Mouse (Mus musculus) embryonic facial prominence, embryonic 11.5 days (tissue): Measurements from ENCODE around the gene Ergic1. TPM values are rescaled to one million over a fixed set of nuclear protein-coding genes. Genes with fewer than 3 reads are reported as not detected.
A peak's percentile ranks its signal among the peaks of the same experiment; 100 is the strongest.

Experiments
- ATAC-seq: fragments of 200-750 bp; cut with Nextera tagmentation; replicated peaks from 2 replicates; pipeline ENCODE4 v1.8.0; 2017; ENCODE audit warnings: low read depth; ENCODE audit not compliant: insufficient number of reproducible peaks, low FRiP score, low TSS enrichment
- DNase-seq: peaks from one replicate; pipeline ENCODE4 v3.0.0-alpha.2; 2015; ENCODE audit warnings: low spot score
- H3K27ac ChIP-seq: fragments of 300-500 bp; sonication (generic); replicated peaks from 2 replicates; pipeline ENCODE4 v1.5.1; 2014; ENCODE audit warnings: mild to moderate bottlenecking, low read depth, low read length, control low read depth
- H3K27me3 ChIP-seq: fragments of 300-500 bp; sonication (generic); 2 replicates; pipeline ENCODE4 v1.6.1; 2014; ENCODE audit warnings: mild to moderate bottlenecking, low read length, moderate library complexity, mixed read lengths; ENCODE audit not compliant: control insufficient read depth, insufficient read depth
- H3K36me3 ChIP-seq: fragments of 300-500 bp; sonication (generic); replicated peaks from 2 replicates; pipeline ENCODE4 v1.6.1; 2014; ENCODE audit warnings: low read depth, mild to moderate bottlenecking, low read length, moderate library complexity, mixed read lengths; ENCODE audit not compliant: control insufficient read depth, insufficient read depth
- H3K4me1 ChIP-seq: fragments of 300-500 bp; sonication (generic); 2 replicates; pipeline ENCODE4 v1.6.1; 2014; ENCODE audit warnings: low read length, mixed read lengths; ENCODE audit not compliant: control insufficient read depth, insufficient read depth
- H3K4me2 ChIP-seq: fragments of 300-500 bp; sonication (generic); 2 replicates; pipeline ENCODE4 v1.6.1; 2014; ENCODE audit warnings: low read depth, mild to moderate bottlenecking, control low read depth, low read length, moderate library complexity
- H3K4me3 ChIP-seq: fragments of 300-500 bp; sonication (generic); 2 replicates; pipeline ENCODE4 v1.5.1; 2014; ENCODE audit warnings: low read depth, low read length, control low read depth
- H3K9ac ChIP-seq: fragments of 300-500 bp; sonication (generic); replicated peaks from 2 replicates; pipeline ENCODE4 v1.6.1; 2014; ENCODE audit warnings: mild to moderate bottlenecking, control low read depth, low read length
- H3K9me3 ChIP-seq: fragments of 300-500 bp; sonication (generic); replicated peaks from 2 replicates; pipeline ENCODE4 v1.6.1; 2016; ENCODE audit warnings: mild to moderate bottlenecking, low read length, inconsistent platforms, mixed read lengths; ENCODE audit not compliant: control insufficient read depth
- WGBS: fragments of 180-500 bp; shearing (Covaris S2); extraction: QIAGEN DNeasy Blood & Tissue Kit; methylation state at CpG from one replicate; pipeline ENCODE4 v1.1.7; 2014; 5-methylcytosine and 5-hydroxymethylcytosine counted together
- polyA plus RNA-seq: library from polyadenylated mRNA; unstranded; fragments of >200 nt; fragmentation: Nextera tagmentation; extraction: Ambion mirVana; gene quantifications from 2 replicates; pipeline ENCODE4 v1.2.1, GENCODE M21; 2014

Ergic1 gene
- polyA plus RNA-seq, 1 experiment from 2014 or later, result 138 TPM

DNA sequence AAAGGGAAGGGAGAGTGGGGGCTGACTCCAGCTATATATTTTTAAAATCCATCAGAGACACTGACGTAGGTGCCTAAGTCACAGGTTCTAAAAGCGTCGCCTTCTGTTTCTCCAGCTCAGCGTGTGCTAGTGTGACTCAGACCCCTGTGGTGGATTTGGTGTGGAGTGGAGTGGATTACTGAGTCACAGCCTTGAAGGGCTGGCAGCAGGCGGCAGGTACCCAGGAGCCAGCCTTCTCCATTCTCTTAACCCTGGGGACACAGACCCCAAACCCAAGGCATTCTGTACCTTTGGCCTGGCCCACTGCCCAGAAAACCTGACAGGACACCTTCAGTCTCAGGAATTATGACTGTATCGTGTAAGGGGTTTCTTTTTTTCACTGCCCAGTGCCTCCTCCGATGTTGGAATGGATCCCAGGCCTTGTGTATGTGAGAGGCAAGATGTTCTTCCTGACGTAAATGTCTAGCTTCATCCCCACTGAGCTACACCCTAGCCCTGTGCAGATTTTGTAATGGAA is 70.6 kb downstream of the Ergic1 start:
- ATAC-seq (no peak), DNase-seq (no peak)
- Histone ChIP-seq H3K36me3 (peaks cover 3% of the 10 kb centered on the region; the same call in 1 of the 2 replicates), H3K9ac (no peak overlapping the region), H3K4me2 (no peak overlapping the region), H3K4me1 (no peaks in the 10 kb centered on the region), H3K27me3 (no peaks in the 10 kb centered on the region), H3K9me3 (no peaks in the 10 kb centered on the region), H3K4me3 (no peak overlapping the region), H3K27ac (no peak overlapping the region)
- WGBS, result 93% methylated on average over 8 of the region's 8 CpGs

- WGBS, result 97% methylated on average over 9 of the region's 9 CpGs
- no peak overlapping the region for H3K9ac ChIP-seq
Observed at GRCm38 (mm10) chr17:26633186-26633585, 71.9 kb downstream of the Ergic1 start.

GRCm38 (mm10) chr17:26633926-26634325 is 72.6 kb downstream of the Ergic1 start:
- no peak overlapping the region for H3K9ac ChIP-seq
- no peak overlapping the region for H3K4me3 ChIP-seq
- 96% methylated on average over 9 of the region's 9 CpGs for WGBS
- H3K27ac ChIP-seq, result no peak overlapping the region
- H3K4me1 ChIP-seq, result no peaks in the 10 kb centered on the region
- no peaks in the 10 kb centered on the region for H3K27me3 ChIP-seq
- ATAC-seq, result no peak
- H3K4me2 ChIP-seq, result no peak overlapping the region
- no peak for DNase-seq
- no peaks in the 10 kb centered on the region for H3K9me3 ChIP-seq
- H3K36me3 ChIP-seq, result peaks cover 3% of the 10 kb centered on the region; the same call in 1 of the 2 replicates

More at GRCm38 (mm10) chr17:26633186-26633585, 71.9 kb downstream of the Ergic1 start:
- no peak overlapping the region for H3K27ac ChIP-seq
- DNase-seq (no peak), ATAC-seq (no peak)
- no peak overlapping the region for H3K4me3 ChIP-seq
- no peaks in the 10 kb centered on the region for H3K4me1 ChIP-seq
- no peak overlapping the region for H3K4me2 ChIP-seq
- peaks cover 3% of the 10 kb centered on the region; the same call in 1 of the 2 replicates for H3K36me3 ChIP-seq
- H3K9me3 ChIP-seq, result no peaks in the 10 kb centered on the region
- H3K27me3 ChIP-seq, result no peaks in the 10 kb centered on the region

GRCm38 (mm10) chr17:26634539-26634938 is 73.2 kb downstream of the Ergic1 start:
- no peak for DNase-seq
- no peak for ATAC-seq
- H3K27ac ChIP-seq, result no peak overlapping the region
- H3K36me3 ChIP-seq, result peaks cover 3% of the 10 kb centered on the region; the same call in 1 of the 2 replicates
- no peaks in the 10 kb centered on the region for H3K9me3 ChIP-seq
- H3K27me3 ChIP-seq, result no peaks in the 10 kb centered on the region
- H3K9ac ChIP-seq, result no peak overlapping the region
- H3K4me1 ChIP-seq, result no peaks in the 10 kb centered on the region
- no peak overlapping the region for H3K4me3 ChIP-seq
- H3K4me2 ChIP-seq, result no peak overlapping the region
- WGBS, result 91% methylated on average over 7 of the region's 7 CpGs

DNA sequence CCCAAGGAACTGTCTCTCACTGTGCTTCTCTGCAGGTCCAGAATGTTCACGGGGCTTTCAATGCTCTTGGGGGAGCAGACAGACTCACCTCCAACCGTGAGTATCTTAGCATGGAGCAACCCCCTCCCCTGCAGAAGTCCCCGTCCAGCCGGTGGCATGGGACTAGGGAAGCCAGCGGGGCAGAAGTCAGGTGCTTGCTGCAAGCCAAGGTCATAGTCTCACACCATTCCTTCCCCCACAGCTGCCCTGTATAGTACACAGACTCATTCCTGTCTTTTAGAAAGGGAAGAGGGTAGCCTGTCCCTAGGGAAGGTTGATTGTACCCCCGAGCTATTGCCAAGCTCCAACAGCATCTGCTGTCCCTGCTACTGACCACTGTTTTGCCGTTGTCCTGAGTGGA is 74.7 kb downstream of the Ergic1 start:
- no peak overlapping the region for H3K4me3 ChIP-seq
- no peak for DNase-seq
- no peak overlapping the region for H3K9ac ChIP-seq
- no peak for ATAC-seq
- 87% methylated on average over 7 of the region's 7 CpGs for WGBS
- no peaks in the 10 kb centered on the region for H3K4me1 ChIP-seq
- H3K27ac ChIP-seq, result no peak overlapping the region
- H3K9me3 ChIP-seq, result no peaks in the 10 kb centered on the region
- H3K4me2 ChIP-seq, result no peak overlapping the region
- no peaks in the 10 kb centered on the region for H3K27me3 ChIP-seq
- H3K36me3 ChIP-seq, result no peaks in the 10 kb centered on the region; the same call in 1 of the 2 replicates

DNA sequence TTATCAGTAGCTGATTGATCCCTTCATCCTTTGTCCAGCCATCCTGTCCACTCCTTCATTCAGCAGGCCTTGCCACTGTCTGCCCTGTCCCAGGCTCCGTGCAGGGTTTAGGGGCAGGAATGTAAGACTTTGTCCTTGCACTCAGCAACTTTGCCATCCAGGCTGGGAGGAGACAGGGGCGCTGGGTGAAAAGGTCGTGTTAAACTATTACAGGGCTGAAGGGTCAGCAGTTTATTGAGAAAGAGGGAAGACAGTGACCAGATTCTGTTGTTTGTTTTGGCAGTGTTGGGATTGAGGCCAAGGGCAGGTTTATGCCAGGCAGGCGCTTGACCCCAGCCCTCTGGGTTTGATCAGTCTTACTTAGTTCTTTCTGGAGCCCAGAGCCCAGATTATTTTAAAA is 76.6 kb downstream of the Ergic1 start:
- Histone ChIP-seq H3K27ac (no peak overlapping the region), H3K4me3 (no peak overlapping the region), H3K9me3 (no peaks in the 10 kb centered on the region), H3K27me3 (no peaks in the 10 kb centered on the region), H3K4me1 (no peaks in the 10 kb centered on the region), H3K36me3 (peaks cover 9% of the 10 kb centered on the region), H3K9ac (no peak overlapping the region), H3K4me2 (no peak overlapping the region)
- 60% methylated on average over 4 of the region's 4 CpGs for WGBS
- ATAC-seq, result no peak
- DNase-seq, result no peak

- 37% methylated on average over 7 of the region's 7 CpGs for WGBS
- Histone ChIP-seq H3K4me2 (no peak overlapping the region), H3K9me3 (no peaks in the 10 kb centered on the region), H3K4me3 (no peak overlapping the region), H3K36me3 (peaks cover 9% of the 10 kb centered on the region), H3K27me3 (no peaks in the 10 kb centered on the region), H3K4me1 (no peaks in the 10 kb centered on the region), H3K27ac (no peak overlapping the region), H3K9ac (no peak overlapping the region)
- DNase-seq (peak; percentile 80), ATAC-seq (0 out of 2 replicates have a peak, but pooled peaks have one; percentile 26)
Observed at GRCm38 (mm10) chr17:26638655-26639054, 77.4 kb downstream of the Ergic1 start.

DNA sequence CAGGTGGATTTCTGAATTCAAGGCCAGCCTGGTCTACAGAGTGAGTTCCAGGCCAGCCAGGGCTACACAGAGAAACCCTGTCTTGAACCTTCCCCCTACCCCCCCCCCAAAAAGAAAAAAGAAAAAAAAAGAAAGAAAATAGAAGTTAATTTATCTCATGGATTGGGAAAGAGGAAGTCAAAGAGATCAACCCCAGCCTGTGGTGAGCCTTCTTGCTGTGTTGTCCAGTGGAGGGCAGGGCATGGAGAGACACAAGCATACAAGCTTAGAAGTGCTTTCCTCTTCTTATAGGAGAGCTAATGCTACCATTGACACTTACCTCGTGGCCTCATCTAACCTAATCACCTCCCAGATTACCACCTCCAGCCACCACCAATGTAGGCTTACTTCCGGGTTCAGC is 78.5 kb downstream of the Ergic1 start:
- Histone ChIP-seq H3K4me2 (no peak overlapping the region), H3K27me3 (no peaks in the 10 kb centered on the region), H3K4me3 (no peak overlapping the region), H3K9me3 (no peaks in the 10 kb centered on the region), H3K27ac (no peak overlapping the region), H3K9ac (no peak overlapping the region), H3K36me3 (peaks cover 12% of the 10 kb centered on the region), H3K4me1 (no peaks in the 10 kb centered on the region)
- ATAC-seq, result no peak
- no peak for DNase-seq
- WGBS, result 75% methylated on average over 2 of the region's 2 CpGs
